Mouse (Mus musculus) small intestine, adult 2 months (tissue): ENCODE measurements around the gene Ube2r2.

Experiments
- CTCF ChIP-seq: fragments of 200-500 bp; IDR thresholded peaks from 2 replicates; pipeline ENCODE4 v1.5.1; 2012; ENCODE audit warnings: low read depth, mild to moderate bottlenecking, control low read depth, inconsistent platforms, low read length, moderate library complexity, mixed read lengths; ENCODE audit not compliant: insufficient replicate concordance, insufficient read length; ENCODE audit errors: extremely low read depth
- POLR2A ChIP-seq: fragments of 200-500 bp; IDR thresholded peaks from 2 replicates; pipeline ENCODE4 v1.6.1; 2012; ENCODE audit warnings: low read depth, mild to moderate bottlenecking, control low read depth, inconsistent platforms, low read length, moderate library complexity

DNA sequence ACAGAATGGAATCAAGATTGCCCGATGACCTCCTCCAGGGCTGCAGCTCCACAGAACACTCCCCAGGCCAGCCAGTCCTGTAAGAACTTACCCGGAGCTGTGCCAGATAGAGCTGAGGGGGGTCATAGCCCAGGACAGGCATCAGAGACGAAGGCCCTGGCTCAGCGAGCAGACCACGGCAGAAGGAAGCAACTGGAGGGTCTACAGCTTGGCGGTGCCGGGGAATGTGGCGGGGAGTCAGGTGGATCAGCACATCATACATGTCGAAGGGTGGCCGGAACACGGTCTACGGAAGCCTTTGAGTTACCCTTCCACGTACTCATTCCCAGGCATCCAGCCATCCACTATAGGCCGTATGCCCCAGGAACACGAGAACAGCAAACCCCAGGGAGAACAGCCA, 19.8 kb upstream of the Ube2r2 start:
- no peak for TF ChIP-seq POLR2A
- TF ChIP-seq CTCF: no peak
